Mouse (Mus musculus) neural tube, embryonic 13.5 days (tissue): ENCODE data around the gene Tlnrd1. TPM values are rescaled to one million over a fixed set of nuclear protein-coding genes. Genes with fewer than 3 reads are reported as not detected.

Experiments
- ATAC-seq: fragments of 200-750 bp; cut with Nextera tagmentation; 2 replicates; pipeline ENCODE4 v1.8.0; 2017; ENCODE audit warnings: low read depth, mild to moderate bottlenecking, moderate TSS enrichment, moderate library complexity
- H3K27ac ChIP-seq: fragments of 300-500 bp; sonication (generic); replicated peaks from 2 replicates; pipeline ENCODE4 v1.5.1; 2015; ENCODE audit warnings: moderate library complexity, mild to moderate bottlenecking, inconsistent platforms
- H3K27me3 ChIP-seq: fragments of 300-500 bp; sonication (generic); 2 replicates; pipeline ENCODE4 v1.6.1; 2015; ENCODE audit warnings: mild to moderate bottlenecking, inconsistent platforms
- H3K36me3 ChIP-seq: fragments of 300-500 bp; sonication (generic); 2 replicates; pipeline ENCODE4 v1.6.1; 2015; ENCODE audit warnings: mild to moderate bottlenecking, inconsistent platforms
- H3K4me1 ChIP-seq: fragments of 300-500 bp; sonication (generic); replicated peaks from 2 replicates; pipeline ENCODE4 v1.6.1; 2015; ENCODE audit warnings: inconsistent platforms
- H3K4me2 ChIP-seq: fragments of 300-500 bp; sonication (generic); 2 replicates; pipeline ENCODE4 v1.6.1; 2015; ENCODE audit warnings: inconsistent platforms, mild to moderate bottlenecking, moderate library complexity
- H3K4me3 ChIP-seq: fragments of 300-500 bp; sonication (generic); 2 replicates; pipeline ENCODE4 v1.5.1; 2015; ENCODE audit warnings: mild to moderate bottlenecking, inconsistent platforms
- H3K9ac ChIP-seq: fragments of 300-500 bp; sonication (generic); 2 replicates; pipeline ENCODE4 v1.6.1; 2015; ENCODE audit warnings: moderate library complexity, mild to moderate bottlenecking, inconsistent platforms
- H3K9me3 ChIP-seq: fragments of 300-500 bp; sonication (generic); 2 replicates; pipeline ENCODE4 v1.6.1; 2016; ENCODE audit warnings: inconsistent platforms
- WGBS: fragments of 180-500 bp; shearing (Covaris S2); methylation state at CpG from one replicate; pipeline ENCODE4 v1.1.7; 2015; 5-methylcytosine and 5-hydroxymethylcytosine counted together
- polyA plus RNA-seq: library from polyadenylated mRNA; unstranded; fragments of >200 nt; fragmentation: Nextera tagmentation; extraction: Ambion mirVana; gene quantifications from 2 replicates; pipeline ENCODE4 v1.2.1, GENCODE M21; 2015

The Tlnrd1 gene
- polyA plus RNA-seq, 1 experiment from 2014 or later: 11.2 TPM

DNA sequence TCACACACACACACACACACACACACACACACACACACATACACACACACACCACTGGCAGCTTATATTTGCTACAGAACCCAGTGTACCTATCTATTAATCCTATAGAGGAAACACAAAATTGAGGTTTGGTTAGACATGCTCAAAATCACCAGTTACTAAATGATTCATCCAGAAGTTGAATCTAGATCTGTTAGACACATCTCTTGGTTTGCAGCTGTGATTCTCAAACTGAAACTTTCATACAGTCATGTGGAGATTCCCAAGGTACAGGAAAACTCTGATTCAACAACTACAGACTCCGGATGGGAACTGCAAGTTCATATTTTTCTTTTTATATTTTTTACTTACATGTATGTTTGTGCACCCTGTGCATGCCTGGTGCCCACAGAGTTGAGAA lies 28.9 kb downstream of the Tlnrd1 start:
- peaks cover 9% of the 10 kb centered on the region; the same call in 1 of the 2 replicates for H3K4me1 ChIP-seq
- no peak overlapping the region for H3K9ac ChIP-seq
- no peak overlapping the region for H3K4me3 ChIP-seq
- H3K36me3 ChIP-seq: no peaks in the 10 kb centered on the region
- H3K9me3 ChIP-seq: no peaks in the 10 kb centered on the region
- WGBS: 90% methylated on average over 1 of the region's 1 CpGs
- no peak overlapping the region for H3K27ac ChIP-seq
- ATAC-seq: no peak
- H3K4me2 ChIP-seq: no peak overlapping the region
- H3K27me3 ChIP-seq: no peaks in the 10 kb centered on the region

DNA sequence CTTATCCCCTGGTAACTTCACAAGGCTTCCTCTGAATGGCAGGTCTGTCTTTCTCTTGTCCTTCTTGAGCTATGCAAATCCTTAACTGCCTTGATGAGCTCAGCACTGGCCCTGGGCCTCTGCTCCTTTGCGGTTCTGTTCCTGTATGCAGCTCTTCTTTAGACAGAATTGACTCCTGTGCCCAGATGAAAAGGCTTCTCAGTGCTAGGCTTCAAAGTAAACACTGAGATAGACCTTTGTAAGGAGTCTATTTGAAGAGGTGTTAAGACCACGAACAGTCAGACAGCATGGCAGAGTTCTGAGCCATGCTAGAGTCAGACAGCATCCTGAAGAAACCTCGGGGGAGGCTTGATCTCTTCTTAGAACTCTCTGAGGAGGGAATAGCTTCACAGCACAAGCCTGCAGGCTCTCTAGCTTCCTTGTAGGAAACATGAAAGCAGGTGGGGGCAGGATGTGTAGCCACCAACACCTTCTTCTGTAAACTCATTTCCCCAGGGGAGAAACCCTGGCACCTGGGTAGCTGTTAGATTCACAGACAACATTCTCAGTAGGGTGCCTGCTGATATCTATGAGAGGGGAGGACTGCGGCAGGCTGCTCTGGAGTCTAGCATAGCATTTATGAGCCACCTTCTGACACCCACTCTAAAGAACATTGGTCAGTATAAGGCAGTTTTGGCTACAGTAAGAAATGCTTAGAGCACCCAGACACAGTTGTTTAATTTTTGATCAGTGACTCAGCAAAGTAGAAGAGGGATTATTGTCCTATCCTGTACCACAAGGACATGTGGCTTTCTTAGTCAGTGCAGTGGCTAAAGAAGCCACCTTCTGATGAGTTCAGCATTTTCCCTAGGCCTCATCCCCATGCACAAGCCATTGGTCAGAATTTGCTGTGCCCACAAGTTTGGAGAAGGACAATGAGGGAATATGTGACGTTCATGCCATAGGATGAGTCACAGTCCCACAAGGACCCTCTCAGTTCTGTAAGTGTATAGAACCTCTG lies 31.4 kb downstream of the Tlnrd1 start:
- no peak overlapping the region for H3K27ac ChIP-seq
- 53% methylated on average over 5 of the region's 5 CpGs for whole genome bisulfite sequencing
- H3K9me3 ChIP-seq: no peaks in the 10 kb centered on the region
- peaks cover 9% of the 10 kb centered on the region; the same call in 1 of the 2 replicates for H3K4me1 ChIP-seq
- ATAC-seq: no peak
- H3K9ac ChIP-seq: no peak overlapping the region
- no peaks in the 10 kb centered on the region for H3K27me3 ChIP-seq
- no peaks in the 10 kb centered on the region for H3K36me3 ChIP-seq
- H3K4me3 ChIP-seq: no peak overlapping the region
- no peak overlapping the region for H3K4me2 ChIP-seq

DNA sequence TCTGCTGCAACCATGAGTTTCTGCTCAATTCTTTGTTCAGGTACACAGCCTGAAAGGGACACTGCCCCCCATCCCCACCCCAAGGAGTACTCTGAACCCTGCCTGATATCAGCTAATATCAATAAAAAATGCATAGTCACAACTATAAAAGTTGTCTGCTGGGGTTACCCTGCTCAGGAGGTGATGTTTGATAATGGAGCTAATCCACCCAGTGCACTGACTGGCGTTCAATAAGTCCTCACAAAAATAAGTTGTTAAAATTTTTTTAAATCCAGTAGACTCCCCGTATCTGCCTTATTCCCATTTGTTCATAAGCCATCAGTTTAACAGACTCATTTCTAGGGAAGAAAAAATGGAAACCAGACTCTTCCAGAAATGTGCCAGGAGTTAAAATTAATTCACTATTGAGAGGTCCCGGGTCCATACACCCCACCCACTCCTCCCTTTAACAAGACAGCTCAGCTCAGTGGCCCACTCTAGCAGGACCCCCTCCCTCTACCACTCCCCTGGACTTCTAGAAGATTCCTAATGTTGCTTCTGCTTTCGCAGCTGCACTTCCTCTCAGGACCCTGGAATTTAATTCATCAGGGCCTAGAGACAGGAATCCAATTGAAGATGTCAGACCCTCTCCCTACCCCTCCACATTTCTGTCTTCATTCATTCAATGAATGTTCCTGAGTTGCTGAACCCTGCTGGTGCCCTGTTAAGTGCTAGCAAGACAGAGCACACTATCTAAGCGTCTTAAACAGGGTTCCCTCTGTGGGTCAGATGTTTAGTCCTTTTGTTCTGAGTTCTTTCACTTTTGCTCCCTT lies 32.3 kb downstream of the Tlnrd1 start:
- Histone ChIP-seq H3K27me3 (no peaks in the 10 kb centered on the region), H3K9me3 (no peaks in the 10 kb centered on the region), H3K4me3 (no peak overlapping the region), H3K27ac (no peak overlapping the region), H3K9ac (no peak overlapping the region), H3K4me2 (no peak overlapping the region), H3K4me1 (peaks cover 9% of the 10 kb centered on the region; the same call in 1 of the 2 replicates), H3K36me3 (no peaks in the 10 kb centered on the region)
- no peak for ATAC-seq
- 58% methylated on average over 5 of the region's 5 CpGs for WGBS

DNA sequence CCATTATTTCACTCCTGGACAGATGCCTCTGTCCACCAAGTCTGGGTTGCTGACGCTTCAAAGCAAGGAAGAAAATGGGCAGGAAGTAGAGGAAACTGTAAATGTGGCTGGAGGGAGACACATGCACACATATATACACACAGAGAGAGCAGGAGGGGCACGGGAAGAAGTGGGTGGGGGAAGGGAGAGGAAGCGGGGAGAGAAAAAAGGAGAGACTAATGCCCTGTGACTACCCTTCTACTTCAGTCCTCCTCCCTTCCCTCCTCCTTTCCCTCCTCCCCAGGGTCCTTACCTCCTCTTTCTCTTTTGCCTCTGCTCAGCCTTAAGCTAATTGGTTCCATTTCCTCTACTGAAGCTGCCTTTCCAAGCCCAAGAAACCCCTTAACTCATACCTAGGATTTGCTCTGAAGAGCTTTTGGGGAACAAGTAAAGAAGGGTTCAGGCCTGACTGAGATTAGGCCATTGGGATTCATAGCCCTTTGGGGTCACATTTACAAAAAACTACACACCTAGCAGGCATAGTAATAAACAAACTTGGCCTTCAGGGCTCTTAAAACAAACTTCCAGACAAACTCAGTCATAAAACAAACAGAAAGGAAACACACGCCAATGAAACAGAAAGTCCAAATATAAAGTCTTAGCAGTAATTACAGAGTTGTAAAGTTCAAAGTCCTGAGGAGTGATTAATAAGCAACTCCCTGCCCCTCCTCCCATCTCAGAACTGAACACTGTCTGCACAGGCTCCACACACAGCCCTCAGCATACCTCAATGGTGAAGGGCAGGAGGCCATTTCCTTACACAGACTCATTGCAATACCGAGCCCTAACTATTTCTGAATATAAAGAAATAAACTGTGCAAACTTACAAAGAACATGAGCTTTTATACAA lies 36.7 kb downstream of the Tlnrd1 start:
- ATAC-seq: no peak
- H3K9me3 ChIP-seq: no peaks in the 10 kb centered on the region
- no peaks in the 10 kb centered on the region for H3K36me3 ChIP-seq
- H3K4me3 ChIP-seq: no peak overlapping the region
- WGBS: 67% methylated on average over 5 of the region's 5 CpGs
- peaks cover 6% of the 10 kb centered on the region; the same call in 1 of the 2 replicates for H3K4me1 ChIP-seq
- H3K27me3 ChIP-seq: no peaks in the 10 kb centered on the region
- no peak overlapping the region for H3K9ac ChIP-seq
- H3K27ac ChIP-seq: no peak overlapping the region
- H3K4me2 ChIP-seq: no peak overlapping the region

DNA sequence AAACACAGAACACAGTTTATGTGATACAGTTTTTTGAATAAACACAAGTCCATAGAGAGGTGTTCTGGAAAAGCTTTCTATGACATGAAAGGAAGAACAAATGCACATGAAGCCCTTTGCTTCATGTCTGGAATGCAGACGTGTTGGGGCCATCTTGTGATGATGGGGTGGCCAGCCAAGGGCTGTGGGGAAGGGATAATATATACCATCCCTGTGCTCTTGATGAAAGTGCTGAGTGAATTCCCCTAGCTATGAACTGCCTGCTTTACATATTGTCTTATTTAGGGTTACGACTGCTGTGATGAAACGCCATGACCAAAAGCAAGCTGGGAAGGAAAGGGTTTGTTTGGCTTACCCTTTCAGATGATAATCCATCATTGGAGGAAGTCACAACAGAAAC lies 39.3 kb downstream of the Tlnrd1 start:
- ATAC-seq: no peak
- Histone ChIP-seq H3K27ac (no peak overlapping the region), H3K9ac (no peak overlapping the region), H3K9me3 (no peaks in the 10 kb centered on the region), H3K4me3 (no peak overlapping the region), H3K4me2 (no peak overlapping the region), H3K27me3 (no peaks in the 10 kb centered on the region), H3K36me3 (no peaks in the 10 kb centered on the region), H3K4me1 (no peaks in the 10 kb centered on the region)
- 91% methylated on average over 3 of the region's 3 CpGs for WGBS

DNA sequence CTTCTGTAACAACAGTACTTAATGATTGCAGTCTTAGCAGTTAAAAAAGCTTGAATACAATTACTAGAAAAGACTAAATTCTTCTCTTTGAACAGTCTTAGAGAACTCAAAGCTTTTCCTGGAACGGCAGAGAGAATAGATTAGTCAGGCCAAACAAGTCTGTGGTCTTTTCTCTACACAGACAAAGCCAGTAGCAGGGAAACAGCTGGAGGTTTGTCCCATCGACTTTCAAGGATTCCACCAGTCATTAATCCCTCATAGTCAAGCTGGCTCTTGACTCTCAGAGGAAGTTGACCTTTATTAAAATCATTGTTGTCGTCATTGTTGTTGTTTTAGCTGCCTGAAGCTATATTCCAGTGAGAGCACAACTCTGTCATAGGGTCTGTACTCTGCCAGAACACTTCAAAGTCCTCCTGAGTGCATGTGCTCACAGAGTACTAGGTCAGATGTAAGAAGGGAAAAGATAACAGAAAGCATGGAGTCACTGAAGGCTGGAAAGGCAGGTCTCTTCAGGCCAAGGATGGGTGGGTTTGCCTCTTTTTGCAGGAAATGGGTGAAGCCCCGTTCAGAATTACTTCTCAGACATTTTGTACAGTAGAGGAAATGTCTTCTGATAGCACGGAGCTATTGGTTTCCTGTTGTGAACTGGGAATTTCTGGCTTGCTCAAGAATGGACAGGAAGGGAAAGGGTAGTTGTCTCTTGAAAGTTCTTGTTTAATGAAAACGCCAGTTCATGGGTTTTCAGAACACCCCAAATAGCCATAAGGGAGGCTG lies 41.4 kb downstream of the Tlnrd1 start:
- H3K36me3 ChIP-seq: no peaks in the 10 kb centered on the region
- H3K9me3 ChIP-seq: no peaks in the 10 kb centered on the region
- H3K9ac ChIP-seq: no peak overlapping the region
- no peak overlapping the region for H3K4me2 ChIP-seq
- H3K27ac ChIP-seq: no peak overlapping the region
- no peaks in the 10 kb centered on the region for H3K27me3 ChIP-seq
- ATAC-seq: no peak
- 57% methylated on average over 6 of the region's 6 CpGs for WGBS
- H3K4me3 ChIP-seq: no peak overlapping the region
- H3K4me1 ChIP-seq: no peaks in the 10 kb centered on the region

DNA sequence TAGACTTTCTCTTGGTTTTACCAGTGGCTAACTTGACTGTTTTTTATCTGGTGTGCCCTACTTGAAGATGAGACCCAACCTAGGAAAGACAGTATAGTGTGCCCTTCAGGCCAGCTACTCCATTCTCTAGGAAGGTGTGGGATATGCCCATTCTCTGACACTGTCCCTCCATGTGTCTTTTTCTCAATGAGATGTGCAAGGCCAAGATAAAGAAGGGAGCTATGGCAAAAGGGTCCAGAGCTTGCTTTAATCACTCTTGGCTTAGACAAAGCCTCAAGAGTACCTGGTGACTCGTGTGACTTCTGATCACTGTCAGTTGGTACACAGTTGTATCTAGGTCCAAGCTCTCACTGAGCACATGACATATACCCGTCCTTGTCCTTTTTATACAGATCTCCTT lies 44.0 kb downstream of the Tlnrd1 start:
- Histone ChIP-seq H3K36me3 (no peaks in the 10 kb centered on the region), H3K9me3 (no peaks in the 10 kb centered on the region), H3K4me2 (no peak overlapping the region), H3K27ac (no peak overlapping the region), H3K27me3 (no peaks in the 10 kb centered on the region), H3K4me1 (no peaks in the 10 kb centered on the region), H3K4me3 (no peak overlapping the region), H3K9ac (no peak overlapping the region)
- no peak for ATAC-seq
- 79% methylated on average over 2 of the region's 2 CpGs for WGBS

DNA sequence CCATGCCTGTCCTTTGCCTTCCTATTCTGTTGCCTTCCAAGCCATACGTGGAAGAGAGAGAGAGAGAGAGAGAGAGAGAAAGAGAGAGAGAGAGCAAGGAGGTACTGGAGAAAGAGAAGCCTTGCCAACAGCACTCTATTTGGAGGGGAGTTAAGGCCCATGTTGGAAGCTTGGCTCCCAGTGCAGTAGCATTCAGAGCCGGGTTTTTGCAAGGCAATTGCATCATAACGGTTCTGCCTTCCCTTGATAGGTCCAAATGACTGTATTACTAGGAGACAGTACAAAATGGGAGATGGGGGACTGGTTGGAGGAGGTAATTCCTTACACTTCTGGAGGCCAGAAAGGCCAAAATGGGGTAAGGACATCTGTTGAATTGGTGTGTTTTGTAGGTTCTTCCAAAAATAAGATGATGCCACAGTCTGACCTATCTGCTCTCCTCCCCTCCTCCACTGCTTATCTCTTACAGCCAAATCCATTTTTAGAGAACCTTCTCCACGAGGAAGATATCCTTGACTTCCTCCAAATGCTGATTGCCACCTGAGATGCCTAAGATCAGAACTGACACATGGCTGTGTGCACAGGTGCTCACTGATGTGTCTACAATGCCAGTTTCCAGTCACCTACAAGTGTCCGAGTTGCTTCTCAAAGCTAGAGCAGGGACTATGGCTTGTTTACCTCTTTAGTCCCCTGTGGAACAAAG lies 45.4 kb downstream of the Tlnrd1 start:
- ATAC-seq: no peak
- no peaks in the 10 kb centered on the region for H3K9me3 ChIP-seq
- no peak overlapping the region for H3K4me3 ChIP-seq
- no peak overlapping the region for H3K27ac ChIP-seq
- no peaks in the 10 kb centered on the region for H3K27me3 ChIP-seq
- 76% methylated on average over 5 of the region's 5 CpGs for WGBS
- no peak overlapping the region for H3K9ac ChIP-seq
- no peaks in the 10 kb centered on the region for H3K36me3 ChIP-seq
- H3K4me2 ChIP-seq: no peak overlapping the region
- H3K4me1 ChIP-seq: no peaks in the 10 kb centered on the region
